Mouse (Mus musculus): ENCODE measurements at regions not wholly inside any gene's neighbourhood (a gene's known extent, or its start where the extent isn't known, plus 50 kb on each side); places are given as distances from the start of the nearest gene placed in this dataset.

- DNase-seq (ENCODE audit: extremely low read depth, low read depth, low spot score), result no peak
Measured at GRCm38 (mm10) chr15:11716168-11716842, 190.8 kb downstream of the Npr3 start.

GRCm38 (mm10) chr15:11712481-11713274 is 194.4 kb downstream of the Npr3 start:
- DNase-seq (ENCODE audit: extremely low read depth, low read depth, low spot score), result peak; percentile 85

- no peak for DNase-seq (ENCODE audit: extremely low read depth, low read depth, low spot score)
Measured at GRCm38 (mm10) chr15:11701246-11701645, 205.8 kb downstream of the Npr3 start.

- DNase-seq (ENCODE audit: extremely low read depth, low read depth, low spot score), result no peak
Measured at GRCm38 (mm10) chr15:11699929-11700328, 207.2 kb downstream of the Npr3 start.

- DNase-seq (ENCODE audit: extremely low read depth, low read depth, low spot score), result no peak
Measured at GRCm38 (mm10) chr15:11697060-11697459, 210.0 kb downstream of the Npr3 start.

- DNase-seq (ENCODE audit: extremely low read depth, low read depth, low spot score), result no peak
Measured at GRCm38 (mm10) chr15:11693772-11694270, 213.3 kb downstream of the Npr3 start.

GRCm38 (mm10) chr15:11664839-11665379 is 242.2 kb downstream of the Npr3 start:
- no peak for DNase-seq (ENCODE audit: extremely low read depth, low read depth, low spot score)

- DNase-seq (ENCODE audit: extremely low read depth, low read depth, low spot score), result no peak
Measured at GRCm38 (mm10) chr15:11655168-11655567, 251.9 kb downstream of the Npr3 start.

- no peak for DNase-seq (ENCODE audit: extremely low read depth, low read depth, low spot score)
Measured at GRCm38 (mm10) chr15:11646241-11646640, 246.8 kb upstream of the Tars start.

- no peak for DNase-seq (ENCODE audit: extremely low read depth, low read depth, low spot score)
Measured at GRCm38 (mm10) chr15:11644779-11645178, 245.3 kb upstream of the Tars start.

- no peak for DNase-seq (ENCODE audit: extremely low read depth, low read depth, low spot score)
Measured at GRCm38 (mm10) chr15:11630654-11631053, 231.2 kb upstream of the Tars start.

- DNase-seq (ENCODE audit: extremely low read depth, low read depth, low spot score), result no peak
Measured at GRCm38 (mm10) chr15:11626433-11626832, 227.0 kb upstream of the Tars start.

GRCm38 (mm10) chr15:11612416-11612815 is 213.0 kb upstream of the Tars start:
- no peak for DNase-seq (ENCODE audit: extremely low read depth, low read depth, low spot score)

GRCm38 (mm10) chr15:11610043-11610670 is 210.7 kb upstream of the Tars start:
- DNase-seq (ENCODE audit: extremely low read depth, low read depth, low spot score), result no peak

- no peak for DNase-seq (ENCODE audit: extremely low read depth, low read depth, low spot score)
Measured at GRCm38 (mm10) chr15:11607489-11607888, 208.0 kb upstream of the Tars start.

GRCm38 (mm10) chr15:11605677-11606076 is 206.2 kb upstream of the Tars start:
- DNase-seq (ENCODE audit: extremely low read depth, low read depth, low spot score), result no peak

GRCm38 (mm10) chr15:11597021-11597420 is 197.6 kb upstream of the Tars start:
- no peak for DNase-seq (ENCODE audit: extremely low read depth, low read depth, low spot score)

GRCm38 (mm10) chr15:11590542-11591116 is 191.2 kb upstream of the Tars start:
- DNase-seq (ENCODE audit: extremely low read depth, low read depth, low spot score), result no peak

- DNase-seq (ENCODE audit: extremely low read depth, low read depth, low spot score), result no peak
Measured at GRCm38 (mm10) chr15:11589795-11590194, 190.3 kb upstream of the Tars start.

- DNase-seq (ENCODE audit: extremely low read depth, low read depth, low spot score), result no peak
Measured at GRCm38 (mm10) chr15:11586384-11586783, 186.9 kb upstream of the Tars start.

- no peak for DNase-seq (ENCODE audit: extremely low read depth, low read depth, low spot score)
Measured at GRCm38 (mm10) chr15:11584155-11584554, 184.7 kb upstream of the Tars start.
